Mouse (Mus musculus) activated CD4-positive, CD25-positive, alpha-beta regulatory T cell (primary cell): ENCODE data around the gene Ubtd1. TPM values are rescaled to one million over a fixed set of nuclear protein-coding genes. Genes with fewer than 3 reads are reported as not detected.

Experiments used
- polyA plus RNA-seq, 2 experiments: library from polyadenylated mRNA; unstranded; fragments of 100-300 nt; shearing (Covaris generic); gene quantifications; one replicate each; pipeline ENCODE4 v1.2.1; 2017

Ubtd1 gene
- polyA plus RNA-seq, result 1 to 10 TPM; 5.7 to 7.0 TPM

GRCm38 (mm10) chr19:41981595-41981927 is at the start of gene Ubtd1:
Gene Ubtd1 (plus strand): TSS chr19:41981763.

GRCm38 (mm10) chr19:41933179-41934086 is 48.1 kb upstream of the Ubtd1 start, which contains the start of the genes Exosc1 and Zdhhc16:
Gene Exosc1 (minus strand): TSS chr19:41933423.
Gene Zdhhc16 (plus strand): TSS chr19:41933480.

GRCm38 (mm10) chr19:41980819-41981594 is 556 bp upstream of the Ubtd1 start, which contains the start of gene Mms19:
Gene Mms19 (minus strand): TSS chr19:41981157.

GRCm38 (mm10) chr19:42035456-42036248 is 54.1 kb downstream of the Ubtd1 start, which contains the start of gene Ankrd2:
Gene Ankrd2 (plus strand): TSS chr19:42036000.

GRCm38 (mm10) chr19:42045269-42046102 is 63.9 kb downstream of the Ubtd1 start, which contains the start of gene Hoga1:
Gene Hoga1 (plus strand): TSS chr19:42045610.

GRCm38 (mm10) chr19:42051948-42052347 is 70.4 kb downstream of the Ubtd1 start, which contains the start of gene 4933411K16Rik:
Gene 4933411K16Rik (plus strand): TSS chr19:42052248.

Other genes with a start within 250 kb of the Ubtd1 start
- gene Slit1, start 238.1 kb upstream of the Ubtd1 start, polyA plus RNA-seq, result under 1 TPM in 1 of 2 experiments, not detected in 1; 0.41 TPM
- gene Arhgap19, start 179.7 kb upstream of the Ubtd1 start, polyA plus RNA-seq, result 1 to 10 TPM; 4.3 to 4.6 TPM
- gene Frat1, start 151.8 kb upstream of the Ubtd1 start, polyA plus RNA-seq, result 1 to 10 TPM; 2.4 to 5.7 TPM
- 10 to 100 TPM; 12.9 to 29.2 TPM for gene Frat2, start 133.6 kb upstream of the Ubtd1 start, polyA plus RNA-seq
- 10 to 100 TPM in 1 of 2 experiments, 1 to 10 TPM in 1; 8.1 to 10.2 TPM for gene Rrp12, start 85.6 kb upstream of the Ubtd1 start, polyA plus RNA-seq
- 100 to 1,000 TPM; 154 to 162 TPM for gene Pgam1, start 69.8 kb upstream of the Ubtd1 start, polyA plus RNA-seq
- gene Exosc1, start 48.3 kb upstream of the Ubtd1 start, polyA plus RNA-seq, result 10 to 100 TPM; 51.7 to 86.8 TPM
- gene Zdhhc16, start 48.3 kb upstream of the Ubtd1 start, polyA plus RNA-seq, result 10 to 100 TPM; 58.1 to 72.2 TPM
- 10 to 100 TPM; 64.2 to 75.5 TPM for gene Mms19, start 606 bp upstream of the Ubtd1 start, polyA plus RNA-seq
- gene Ankrd2, start 54.2 kb downstream of the Ubtd1 start, polyA plus RNA-seq, result not detected
- gene Hoga1, start 63.8 kb downstream of the Ubtd1 start, polyA plus RNA-seq, result under 1 TPM; 0.27 to 0.43 TPM
- gene 4933411K16Rik, start 70.5 kb downstream of the Ubtd1 start, polyA plus RNA-seq, result not detected
- 1 to 10 TPM in 1 of 2 experiments, under 1 TPM in 1; 0.70 to 1.3 TPM for gene Morn4, start 104.6 kb downstream of the Ubtd1 start, polyA plus RNA-seq
- gene Pi4k2a, start 108.7 kb downstream of the Ubtd1 start, polyA plus RNA-seq, result 10 to 100 TPM; 26.9 to 36.4 TPM
- gene Avpi1, start 147.3 kb downstream of the Ubtd1 start, polyA plus RNA-seq, result 1 to 10 TPM; 3.9 to 5.8 TPM
- 10 to 100 TPM; 24.5 to 25.6 TPM for gene Marveld1, start 165.6 kb downstream of the Ubtd1 start, polyA plus RNA-seq
- 10 to 100 TPM; 37.1 to 55.6 TPM for gene Zfyve27, start 182.2 kb downstream of the Ubtd1 start, polyA plus RNA-seq
- gene Sfrp5, start 220.5 kb downstream of the Ubtd1 start, polyA plus RNA-seq, result not detected